Mouse (Mus musculus): ENCODE results near the gene Cbx8. TPM values are rescaled to one million over a fixed set of nuclear protein-coding genes. Genes with fewer than 3 reads are reported as not detected.
A peak's percentile ranks its signal among the peaks of the same experiment; 100 is the strongest.

Cbx8 gene
- polyA plus RNA-seq, 1 experiment from 2014 or later = 9.8 TPM

- Histone ChIP-seq H3K36me3 (replicated peaks; ENCODE audit: control insufficient read depth, insufficient read depth) (peaks cover 13% of the 10 kb centered on the region), H3K4me3 (replicated peaks; ENCODE audit: low read length) (no peak overlapping the region), H3K27me3 (ENCODE audit: control insufficient read depth, insufficient read depth, low read length) (peaks cover 78% of the 10 kb centered on the region), H3K4me2 (replicated peaks) (no peak overlapping the region), H3K9me3 (ENCODE audit: control insufficient read depth, low read length) (no peaks in the 10 kb centered on the region), H3K9ac (no peak overlapping the region), H3K4me1 (replicated peaks; ENCODE audit: control insufficient read depth, insufficient read depth, low read length) (peaks cover 35% of the 10 kb centered on the region), H3K27ac (no peak overlapping the region)
- DNase-seq (ENCODE audit: low spot score) = no peak
- under 1% methylated on average over 52 of the region's 52 CpGs for WGBS
- no peak for ATAC-seq (ENCODE audit: low FRiP score)
Observed at GRCm38 (mm10) chr11:119042466-119043272, 1.9 kb upstream of the Cbx8 start.

- H3K36me3 ChIP-seq (replicated peaks; ENCODE audit: control insufficient read depth, insufficient read depth) = peaks cover 13% of the 10 kb centered on the region
- DNase-seq (ENCODE audit: low spot score) = no peak
- H3K4me2 ChIP-seq (replicated peaks) = peak overlapping the region; percentile 73
- H3K27me3 ChIP-seq (ENCODE audit: control insufficient read depth, insufficient read depth, low read length) = peaks cover 80% of the 10 kb centered on the region
- H3K9ac ChIP-seq = peak overlapping the region; percentile 80
- peak overlapping the region; percentile 78 for H3K4me3 ChIP-seq (replicated peaks; ENCODE audit: low read length)
- H3K4me1 ChIP-seq (replicated peaks; ENCODE audit: control insufficient read depth, insufficient read depth, low read length) = peaks cover 39% of the 10 kb centered on the region
- no peaks in the 10 kb centered on the region for H3K9me3 ChIP-seq (ENCODE audit: control insufficient read depth, low read length)
- peak; percentile 1; the same call in 1 of the 2 replicates for ATAC-seq (ENCODE audit: low FRiP score)
- no peak overlapping the region for H3K27ac ChIP-seq
- WGBS = under 1% methylated on average over 29 of the region's 31 CpGs
Observed at GRCm38 (mm10) chr11:119041750-119042465, 1.1 kb upstream of the Cbx8 start.

GRCm38 (mm10) chr11:119041325-119041716 is 552 bp upstream of the Cbx8 start:
- WGBS = under 1% methylated on average over 31 of the region's 31 CpGs
- peaks cover 13% of the 10 kb centered on the region for H3K36me3 ChIP-seq (replicated peaks; ENCODE audit: control insufficient read depth, insufficient read depth)
- H3K27ac ChIP-seq = peak overlapping the region; percentile 92
- DNase-seq (ENCODE audit: low spot score) = peak; percentile 66
- peaks cover 34% of the 10 kb centered on the region for H3K4me1 ChIP-seq (replicated peaks; ENCODE audit: control insufficient read depth, insufficient read depth, low read length)
- H3K4me3 ChIP-seq (replicated peaks; ENCODE audit: low read length) = peak overlapping the region; percentile 78
- peaks cover 80% of the 10 kb centered on the region for H3K27me3 ChIP-seq (ENCODE audit: control insufficient read depth, insufficient read depth, low read length)
- peak; percentile 75 for ATAC-seq (ENCODE audit: low FRiP score)
- H3K9me3 ChIP-seq (ENCODE audit: control insufficient read depth, low read length) = no peaks in the 10 kb centered on the region
- H3K4me2 ChIP-seq (replicated peaks) = peak overlapping the region; percentile 73
- peak overlapping the region; percentile 80 for H3K9ac ChIP-seq

- peaks cover 40% of the 10 kb centered on the region for H3K4me1 ChIP-seq (replicated peaks; ENCODE audit: control insufficient read depth, insufficient read depth, low read length)
- WGBS = 6% methylated on average over 21 of the region's 21 CpGs
- no peak for DNase-seq (ENCODE audit: low spot score)
Observed at GRCm38 (mm10) chr11:119039732-119040512, 847 bp downstream of the Cbx8 start.

GRCm38 (mm10) chr11:119038744-119039484 is 1.9 kb downstream of the Cbx8 start:
- peaks cover 13% of the 10 kb centered on the region for H3K36me3 ChIP-seq (replicated peaks; ENCODE audit: control insufficient read depth, insufficient read depth)
- no peaks in the 10 kb centered on the region for H3K9me3 ChIP-seq (ENCODE audit: control insufficient read depth, low read length)
- H3K4me3 ChIP-seq (replicated peaks; ENCODE audit: low read length) = no peak overlapping the region
- 33% methylated on average over 22 of the region's 22 CpGs for WGBS
- peaks cover 46% of the 10 kb centered on the region for H3K4me1 ChIP-seq (replicated peaks; ENCODE audit: control insufficient read depth, insufficient read depth, low read length)
- no peak overlapping the region for H3K4me2 ChIP-seq (replicated peaks)
- peaks cover 80% of the 10 kb centered on the region for H3K27me3 ChIP-seq (ENCODE audit: control insufficient read depth, insufficient read depth, low read length)
- no peak overlapping the region for H3K27ac ChIP-seq
- DNase-seq (ENCODE audit: low spot score) (no peak), ATAC-seq (ENCODE audit: low FRiP score) (no peak)
- no peak overlapping the region; the same call in 1 of the 2 replicates for H3K9ac ChIP-seq

More at GRCm38 (mm10) chr11:119039732-119040512, 847 bp downstream of the Cbx8 start:
- no peaks in the 10 kb centered on the region for H3K9me3 ChIP-seq (ENCODE audit: control insufficient read depth, low read length)
- ATAC-seq (ENCODE audit: low FRiP score) = no peak
- H3K4me3 ChIP-seq (replicated peaks; ENCODE audit: low read length) = peak overlapping the region; percentile 78
- peak overlapping the region; percentile 86 for H3K9ac ChIP-seq
- peak overlapping the region; percentile 92; the same call in 1 of the 2 replicates for H3K27ac ChIP-seq
- peaks cover 80% of the 10 kb centered on the region for H3K27me3 ChIP-seq (ENCODE audit: control insufficient read depth, insufficient read depth, low read length)
- H3K36me3 ChIP-seq (replicated peaks; ENCODE audit: control insufficient read depth, insufficient read depth) = peaks cover 13% of the 10 kb centered on the region
- peak overlapping the region; percentile 73 for H3K4me2 ChIP-seq (replicated peaks)

GRCm38 (mm10) chr11:119037780-119038401 is 2.9 kb downstream of the Cbx8 start:
- Histone ChIP-seq H3K36me3 (replicated peaks; ENCODE audit: control insufficient read depth, insufficient read depth) (peaks cover 13% of the 10 kb centered on the region), H3K4me3 (replicated peaks; ENCODE audit: low read length) (peak overlapping the region; percentile 38), H3K4me1 (replicated peaks; ENCODE audit: control insufficient read depth, insufficient read depth, low read length) (peaks cover 46% of the 10 kb centered on the region), H3K9ac (peak overlapping the region; percentile 46), H3K9me3 (ENCODE audit: control insufficient read depth, low read length) (no peaks in the 10 kb centered on the region), H3K27ac (no peak overlapping the region), H3K4me2 (replicated peaks) (peak overlapping the region; percentile 69), H3K27me3 (ENCODE audit: control insufficient read depth, insufficient read depth, low read length) (peaks cover 72% of the 10 kb centered on the region)
- ATAC-seq (ENCODE audit: low FRiP score) = no peak
- DNase-seq (ENCODE audit: low spot score) = no peak
- 11% methylated on average over 18 of the region's 18 CpGs for whole genome bisulfite sequencing

- peak overlapping the region; percentile 69 for H3K4me2 ChIP-seq (replicated peaks)
- peak overlapping the region; percentile 46 for H3K9ac ChIP-seq
- DNase-seq (ENCODE audit: low spot score) (no peak), ATAC-seq (ENCODE audit: low FRiP score) (no peak)
- 6% methylated on average over 54 of the region's 57 CpGs for WGBS
- H3K27ac ChIP-seq = no peak overlapping the region
- H3K27me3 ChIP-seq (ENCODE audit: control insufficient read depth, insufficient read depth, low read length) = peaks cover 65% of the 10 kb centered on the region
- H3K4me1 ChIP-seq (replicated peaks; ENCODE audit: control insufficient read depth, insufficient read depth, low read length) = peaks cover 46% of the 10 kb centered on the region
- peaks cover 13% of the 10 kb centered on the region for H3K36me3 ChIP-seq (replicated peaks; ENCODE audit: control insufficient read depth, insufficient read depth)
- H3K9me3 ChIP-seq (ENCODE audit: control insufficient read depth, low read length) = no peaks in the 10 kb centered on the region
- peak overlapping the region; percentile 38 for H3K4me3 ChIP-seq (replicated peaks; ENCODE audit: low read length)
Observed at GRCm38 (mm10) chr11:119036934-119037779, 3.6 kb downstream of the Cbx8 start.

GRCm38 (mm10) chr11:119036447-119036846 is 4.3 kb downstream of the Cbx8 start:
- DNase-seq (ENCODE audit: low spot score) (no peak), ATAC-seq (ENCODE audit: low FRiP score) (no peak)
- H3K27me3 ChIP-seq (ENCODE audit: control insufficient read depth, insufficient read depth, low read length) = peaks cover 59% of the 10 kb centered on the region
- H3K9ac ChIP-seq = no peak overlapping the region
- H3K4me1 ChIP-seq (replicated peaks; ENCODE audit: control insufficient read depth, insufficient read depth, low read length) = peaks cover 44% of the 10 kb centered on the region
- H3K36me3 ChIP-seq (replicated peaks; ENCODE audit: control insufficient read depth, insufficient read depth) = peaks cover 16% of the 10 kb centered on the region
- H3K4me2 ChIP-seq (replicated peaks) = peak overlapping the region; percentile 69
- H3K9me3 ChIP-seq (ENCODE audit: control insufficient read depth, low read length) = no peaks in the 10 kb centered on the region
- WGBS = 5% methylated on average over 15 of the region's 15 CpGs
- no peak overlapping the region for H3K4me3 ChIP-seq (replicated peaks; ENCODE audit: low read length)
- H3K27ac ChIP-seq = no peak overlapping the region

Data from hindbrain, embryonic 14.5 days (tissue).